Mouse (Mus musculus) hindbrain, embryonic 10.5 days (tissue): Measurements from ENCODE around the gene Efcab11. TPM values are rescaled to one million over a fixed set of nuclear protein-coding genes. Genes with fewer than 3 reads are reported as not detected.

Experiments
- DNase-seq: peaks from one replicate; pipeline ENCODE4 v3.0.0-alpha.2; 2017; ENCODE audit warnings: low spot score
- H3K27ac ChIP-seq: fragments of 300-500 bp; sonication (generic); 2 replicates; pipeline ENCODE4 v1.5.1; 2016; ENCODE audit warnings: mild to moderate bottlenecking, moderate library complexity
- H3K27me3 ChIP-seq: fragments of 300-500 bp; sonication (generic); 2 replicates; pipeline ENCODE4 v1.6.1; 2016; ENCODE audit warnings: mild to moderate bottlenecking; ENCODE audit not compliant: poor library complexity, insufficient read depth, severe bottlenecking
- H3K36me3 ChIP-seq: fragments of 300-500 bp; sonication (generic); 2 replicates; pipeline ENCODE4 v1.6.1; 2016; ENCODE audit warnings: mild to moderate bottlenecking, moderate library complexity
- H3K4me1 ChIP-seq: fragments of 300-500 bp; sonication (generic); replicated peaks from 2 replicates; pipeline ENCODE4 v1.6.1; 2016; ENCODE audit warnings: mild to moderate bottlenecking
- H3K4me3 ChIP-seq: fragments of 300-500 bp; sonication (generic); 2 replicates; pipeline ENCODE4 v1.5.1; 2016; ENCODE audit warnings: mild to moderate bottlenecking, moderate library complexity
- H3K9me3 ChIP-seq: fragments of 300-500 bp; sonication (generic); 2 replicates; pipeline ENCODE4 v1.6.1; 2016; ENCODE audit warnings: mild to moderate bottlenecking, moderate library complexity
- WGBS: fragments of 180-500 bp; shearing (Covaris S2); methylation state at CpG from one replicate; pipeline ENCODE4 v1.1.7; 2016; 5-methylcytosine and 5-hydroxymethylcytosine counted together
- polyA plus RNA-seq: library from polyadenylated mRNA; unstranded; fragments of >200 nt; fragmentation: Nextera tagmentation; extraction: Ambion mirVana; gene quantifications from 2 replicates; pipeline ENCODE4 v1.2.1, GENCODE M21; 2016

Gene Efcab11
- polyA plus RNA-seq, 1 experiment from 2014 or later = 21.9 TPM

GRCm38 (mm10) chr12:99860981-99861380 is 23.3 kb downstream of the Efcab11 start:
- no peak overlapping the region for H3K4me3 ChIP-seq
- no peaks in the 10 kb centered on the region for H3K27me3 ChIP-seq
- 88% methylated on average over 4 of the region's 4 CpGs for WGBS
- no peak overlapping the region for H3K27ac ChIP-seq
- 0 out of 2 replicates have a peak, but pooled peaks cover 2% of the 10 kb centered on the region for H3K4me1 ChIP-seq
- no peaks in the 10 kb centered on the region for H3K36me3 ChIP-seq
- no peak for DNase-seq
- no peaks in the 10 kb centered on the region for H3K9me3 ChIP-seq

- H3K36me3 ChIP-seq = no peaks in the 10 kb centered on the region
These were observed 24.7 kb downstream of the Efcab11 start for GRCm38 (mm10) chr12:99859391-99860100.

GRCm38 (mm10) chr12:99858664-99859063 is 25.6 kb downstream of the Efcab11 start:
- Histone ChIP-seq H3K4me3 (no peak overlapping the region), H3K36me3 (peaks cover 8% of the 10 kb centered on the region; the same call in 1 of the 2 replicates), H3K9me3 (no peaks in the 10 kb centered on the region), H3K4me1 (0 out of 2 replicates have a peak, but pooled peaks cover 2% of the 10 kb centered on the region), H3K27me3 (no peaks in the 10 kb centered on the region), H3K27ac (no peak overlapping the region)
- no peak for DNase-seq
- WGBS = 93% methylated on average over 5 of the region's 5 CpGs

More at GRCm38 (mm10) chr12:99859391-99860100, 24.7 kb downstream of the Efcab11 start:
- no peak overlapping the region for H3K4me3 ChIP-seq
- no peaks in the 10 kb centered on the region for H3K9me3 ChIP-seq
- no peaks in the 10 kb centered on the region for H3K27me3 ChIP-seq
- H3K4me1 ChIP-seq = 0 out of 2 replicates have a peak, but pooled peaks cover 2% of the 10 kb centered on the region
- no peak overlapping the region for H3K27ac ChIP-seq
- 84% methylated on average over 3 of the region's 3 CpGs for WGBS
- DNase-seq = no peak

- no peak overlapping the region for H3K4me3 ChIP-seq
- peaks cover 10% of the 10 kb centered on the region for H3K36me3 ChIP-seq
- H3K9me3 ChIP-seq = no peaks in the 10 kb centered on the region
- no peaks in the 10 kb centered on the region for H3K27me3 ChIP-seq
- no peak for DNase-seq
- no peak overlapping the region for H3K27ac ChIP-seq
- 0 out of 2 replicates have a peak, but pooled peaks cover 2% of the 10 kb centered on the region for H3K4me1 ChIP-seq
- 83% methylated on average over 9 of the region's 9 CpGs for WGBS
These were observed 28.2 kb downstream of the Efcab11 start for GRCm38 (mm10) chr12:99856011-99856410.

GRCm38 (mm10) chr12:99853323-99854258 is 30.6 kb downstream of the Efcab11 start:
- Histone ChIP-seq H3K27ac (no peak overlapping the region), H3K4me1 (0 out of 2 replicates have a peak, but pooled peaks cover 2% of the 10 kb centered on the region), H3K9me3 (no peaks in the 10 kb centered on the region), H3K27me3 (no peaks in the 10 kb centered on the region), H3K36me3 (peaks cover 10% of the 10 kb centered on the region), H3K4me3 (no peak overlapping the region)
- no peak for DNase-seq
- WGBS = 88% methylated on average over 14 of the region's 14 CpGs

GRCm38 (mm10) chr12:99849996-99850395 is 34.2 kb downstream of the Efcab11 start:
- no peak for DNase-seq
- H3K36me3 ChIP-seq = peaks cover 10% of the 10 kb centered on the region
- H3K4me1 ChIP-seq = no peaks in the 10 kb centered on the region; the same call in 1 of the 2 replicates
- H3K4me3 ChIP-seq = no peak overlapping the region
- H3K27me3 ChIP-seq = no peaks in the 10 kb centered on the region
- no peaks in the 10 kb centered on the region for H3K9me3 ChIP-seq
- WGBS = 86% methylated on average over 2 of the region's 2 CpGs
- H3K27ac ChIP-seq = no peak overlapping the region

- no peak overlapping the region for H3K4me3 ChIP-seq
- no peak for DNase-seq
- 88% methylated on average over 8 of the region's 8 CpGs for WGBS
These were observed 39.3 kb downstream of the Efcab11 start for GRCm38 (mm10) chr12:99844951-99845350.

GRCm38 (mm10) chr12:99838703-99839102 is 45.5 kb downstream of the Efcab11 start:
- no peak for DNase-seq
- 84% methylated on average over 14 of the region's 14 CpGs for WGBS
- no peak overlapping the region for H3K4me3 ChIP-seq
- H3K9me3 ChIP-seq = no peaks in the 10 kb centered on the region
- H3K27me3 ChIP-seq = no peaks in the 10 kb centered on the region
- peaks cover 8% of the 10 kb centered on the region for H3K36me3 ChIP-seq
- no peak overlapping the region for H3K27ac ChIP-seq
- H3K4me1 ChIP-seq = peaks cover 12% of the 10 kb centered on the region

More at GRCm38 (mm10) chr12:99844951-99845350, 39.3 kb downstream of the Efcab11 start:
- Histone ChIP-seq H3K4me1 (no peaks in the 10 kb centered on the region; the same call in 1 of the 2 replicates), H3K9me3 (no peaks in the 10 kb centered on the region), H3K36me3 (peaks cover 12% of the 10 kb centered on the region), H3K27me3 (no peaks in the 10 kb centered on the region), H3K27ac (no peak overlapping the region)

GRCm38 (mm10) chr12:99838109-99838508 is 46.1 kb downstream of the Efcab11 start:
- DNase-seq = no peak
- Histone ChIP-seq H3K27me3 (no peaks in the 10 kb centered on the region), H3K4me1 (peaks cover 12% of the 10 kb centered on the region), H3K9me3 (peaks cover 4% of the 10 kb centered on the region; the same call in 1 of the 2 replicates), H3K36me3 (peaks cover 6% of the 10 kb centered on the region; the same call in 1 of the 2 replicates), H3K27ac (no peak overlapping the region), H3K4me3 (no peak overlapping the region)
- WGBS = 82% methylated on average over 11 of the region's 11 CpGs

GRCm38 (mm10) chr12:99837528-99837927 is 46.7 kb downstream of the Efcab11 start:
- DNase-seq = no peak
- no peak overlapping the region for H3K27ac ChIP-seq
- H3K36me3 ChIP-seq = peaks cover 6% of the 10 kb centered on the region; the same call in 1 of the 2 replicates
- H3K9me3 ChIP-seq = peaks cover 5% of the 10 kb centered on the region; the same call in 1 of the 2 replicates
- WGBS = 89% methylated on average over 5 of the region's 5 CpGs
- H3K4me3 ChIP-seq = no peak overlapping the region
- peaks cover 12% of the 10 kb centered on the region for H3K4me1 ChIP-seq
- H3K27me3 ChIP-seq = no peaks in the 10 kb centered on the region

GRCm38 (mm10) chr12:99836404-99837131 is 47.7 kb downstream of the Efcab11 start:
- H3K27ac ChIP-seq = no peak overlapping the region
- H3K27me3 ChIP-seq = no peaks in the 10 kb centered on the region
- no peak overlapping the region for H3K4me3 ChIP-seq
- 62% methylated on average over 20 of the region's 20 CpGs for WGBS
- peaks cover 5% of the 10 kb centered on the region; the same call in 1 of the 2 replicates for H3K9me3 ChIP-seq
- peaks cover 12% of the 10 kb centered on the region for H3K4me1 ChIP-seq
- DNase-seq = peak; percentile 53
- peaks cover 10% of the 10 kb centered on the region; the same call in 1 of the 2 replicates for H3K36me3 ChIP-seq

- DNase-seq = no peak
- Histone ChIP-seq H3K27ac (no peak overlapping the region), H3K27me3 (no peaks in the 10 kb centered on the region), H3K4me1 (peaks cover 12% of the 10 kb centered on the region), H3K9me3 (peaks cover 5% of the 10 kb centered on the region; the same call in 1 of the 2 replicates), H3K36me3 (peaks cover 10% of the 10 kb centered on the region; the same call in 1 of the 2 replicates), H3K4me3 (no peak overlapping the region)
- WGBS = 98% methylated on average over 1 of the region's 1 CpGs
These were observed 50.8 kb downstream of the Efcab11 start for GRCm38 (mm10) chr12:99833476-99833875.
